Mouse (Mus musculus) telencephalon, adult 2 months (tissue): ENCODE measurements around the gene Mthfd2l.

Experiments
- DNase-seq: peaks from one replicate; pipeline ENCODE4 v3.0.0-alpha.2; 2011; ENCODE audit warnings: low read depth, low spot score

Gene Mthfd2l

DNA sequence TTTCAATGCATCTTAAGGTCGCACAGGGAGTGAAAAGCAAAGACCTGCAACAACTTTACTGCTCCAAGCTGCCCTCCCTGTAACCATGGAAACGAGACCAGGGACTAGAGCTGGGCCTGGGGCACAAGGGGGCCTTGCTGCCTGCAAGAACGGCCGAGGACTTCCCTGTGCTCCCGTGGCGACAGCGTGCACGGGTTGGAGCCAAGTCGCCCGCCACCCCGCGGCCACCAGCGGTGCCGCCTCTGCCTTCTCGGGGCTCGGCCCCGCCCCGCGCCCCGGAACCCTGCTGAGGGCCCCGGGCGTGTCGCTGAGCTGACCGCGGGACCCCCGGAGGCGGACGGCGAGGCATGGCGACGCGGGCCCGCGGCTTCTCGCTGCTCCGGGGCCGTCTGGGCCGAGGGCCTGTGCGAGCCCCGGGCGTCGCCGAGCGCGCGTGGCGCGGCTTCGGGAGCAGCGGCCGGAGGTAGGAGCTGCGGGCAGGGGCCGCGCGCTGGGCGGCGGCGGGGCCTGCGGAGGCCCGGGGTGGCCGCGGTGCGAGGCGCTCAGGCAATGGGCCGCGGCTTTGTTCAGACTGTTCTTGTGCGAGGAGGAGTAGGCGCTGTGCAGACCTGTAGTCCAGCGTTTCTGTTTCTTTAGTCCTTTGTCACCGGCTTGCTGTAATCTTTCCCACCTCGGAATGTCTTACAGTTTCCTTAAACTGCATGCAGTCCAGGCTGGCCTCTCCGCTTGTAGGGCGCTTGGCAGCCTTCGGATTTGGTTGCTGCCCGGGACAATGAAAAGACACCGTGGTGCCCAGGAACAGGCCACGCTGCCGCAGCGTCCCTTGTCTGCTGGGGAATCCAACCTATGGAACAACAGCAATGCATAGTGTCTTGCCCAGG lies at the start of gene Mthfd2l:
Mthfd2l (plus strand) TSS at position 147 of the 881 bp plus-strand sequence.
- DNase-seq, result peak; percentile 34

DNA sequence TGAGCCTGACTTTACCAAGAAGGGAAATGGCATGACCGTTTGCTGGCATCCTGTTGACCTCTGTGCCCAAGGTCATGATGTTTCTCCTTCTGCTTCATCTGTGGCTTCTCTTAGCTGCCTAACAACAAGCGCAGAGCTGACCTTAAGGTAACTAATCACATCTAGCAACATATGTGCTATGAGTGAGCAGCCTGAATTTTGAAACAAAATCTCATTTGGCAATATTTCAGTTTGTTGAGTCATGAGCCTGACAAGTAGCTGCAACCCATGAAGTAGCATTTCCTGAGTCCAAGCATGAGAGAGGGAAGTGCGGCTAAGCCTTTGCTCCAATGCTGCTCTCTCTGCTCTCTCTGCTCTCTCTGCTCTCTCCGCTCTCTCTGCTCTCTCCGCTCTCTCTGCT lies 49.2 kb upstream of the Mthfd2l start:
- DNase-seq, result no peak

DNA sequence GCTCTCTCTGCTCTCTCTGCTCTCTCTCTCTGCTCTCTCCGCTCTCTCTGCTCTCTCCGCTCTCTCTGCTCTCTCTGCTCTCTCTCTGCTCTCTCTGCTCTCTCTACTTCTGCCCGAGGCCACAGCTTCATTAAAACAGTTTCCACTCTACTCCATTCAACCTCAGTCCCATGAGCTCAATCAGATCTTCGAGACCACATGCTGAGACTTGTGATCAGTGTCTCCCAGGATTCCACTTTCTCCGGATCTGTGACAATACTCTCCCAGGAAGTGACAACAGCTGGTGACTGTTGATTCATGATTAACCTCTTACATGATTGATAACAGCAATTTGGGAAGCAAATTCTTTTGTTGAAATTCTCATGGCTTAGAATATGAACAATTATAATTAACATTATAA lies 48.8 kb upstream of the Mthfd2l start:
- DNase-seq, result no peak

DNA sequence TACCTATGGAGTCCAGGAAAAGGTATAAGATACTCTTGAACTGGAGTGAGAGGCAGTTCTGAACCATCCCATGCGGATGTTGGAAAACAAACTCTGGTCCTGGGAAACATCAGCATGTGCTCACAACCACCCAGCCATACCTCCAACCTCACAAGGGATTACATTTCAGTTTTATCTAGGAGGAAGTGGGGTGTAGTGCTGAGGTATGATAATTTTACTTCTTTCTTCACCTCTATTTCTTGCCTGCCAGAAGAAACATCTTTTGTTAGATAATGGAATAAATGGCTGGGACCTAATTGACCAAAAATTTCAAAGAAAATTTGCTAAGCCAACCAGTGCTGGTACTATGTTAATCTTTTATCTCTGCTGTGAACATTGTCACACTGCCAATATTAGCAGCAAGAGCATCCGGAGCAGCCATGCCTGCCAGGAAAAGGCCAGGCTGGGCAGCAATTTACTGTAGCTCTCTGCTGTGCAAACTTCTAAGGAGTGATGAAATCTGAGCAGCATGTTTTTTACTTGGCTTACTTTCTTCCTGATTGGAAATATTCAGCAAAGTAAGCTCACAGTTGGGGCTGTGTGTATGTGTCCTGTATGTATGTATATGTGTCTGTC lies 46.2 kb upstream of the Mthfd2l start:
- no peak for DNase-seq

DNA sequence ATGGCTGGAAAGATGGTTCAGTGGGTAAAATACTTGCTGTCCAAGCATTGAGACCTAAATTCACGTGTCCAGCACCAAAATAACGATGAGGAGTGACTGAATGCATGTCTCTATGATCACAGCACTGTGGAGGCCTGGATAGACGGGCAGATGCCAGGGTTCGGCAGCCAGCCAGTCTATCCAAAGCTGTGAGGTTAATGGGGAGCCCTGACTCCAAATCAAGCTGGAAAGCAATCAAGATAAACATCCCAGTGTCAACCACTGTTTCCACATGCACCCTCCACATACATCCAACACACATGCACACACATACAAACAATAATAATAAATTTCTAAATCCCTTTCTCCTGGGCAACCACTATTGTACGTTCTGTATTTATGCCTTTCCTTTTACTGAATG lies 42.3 kb upstream of the Mthfd2l start:
- DNase-seq, result no peak

DNA sequence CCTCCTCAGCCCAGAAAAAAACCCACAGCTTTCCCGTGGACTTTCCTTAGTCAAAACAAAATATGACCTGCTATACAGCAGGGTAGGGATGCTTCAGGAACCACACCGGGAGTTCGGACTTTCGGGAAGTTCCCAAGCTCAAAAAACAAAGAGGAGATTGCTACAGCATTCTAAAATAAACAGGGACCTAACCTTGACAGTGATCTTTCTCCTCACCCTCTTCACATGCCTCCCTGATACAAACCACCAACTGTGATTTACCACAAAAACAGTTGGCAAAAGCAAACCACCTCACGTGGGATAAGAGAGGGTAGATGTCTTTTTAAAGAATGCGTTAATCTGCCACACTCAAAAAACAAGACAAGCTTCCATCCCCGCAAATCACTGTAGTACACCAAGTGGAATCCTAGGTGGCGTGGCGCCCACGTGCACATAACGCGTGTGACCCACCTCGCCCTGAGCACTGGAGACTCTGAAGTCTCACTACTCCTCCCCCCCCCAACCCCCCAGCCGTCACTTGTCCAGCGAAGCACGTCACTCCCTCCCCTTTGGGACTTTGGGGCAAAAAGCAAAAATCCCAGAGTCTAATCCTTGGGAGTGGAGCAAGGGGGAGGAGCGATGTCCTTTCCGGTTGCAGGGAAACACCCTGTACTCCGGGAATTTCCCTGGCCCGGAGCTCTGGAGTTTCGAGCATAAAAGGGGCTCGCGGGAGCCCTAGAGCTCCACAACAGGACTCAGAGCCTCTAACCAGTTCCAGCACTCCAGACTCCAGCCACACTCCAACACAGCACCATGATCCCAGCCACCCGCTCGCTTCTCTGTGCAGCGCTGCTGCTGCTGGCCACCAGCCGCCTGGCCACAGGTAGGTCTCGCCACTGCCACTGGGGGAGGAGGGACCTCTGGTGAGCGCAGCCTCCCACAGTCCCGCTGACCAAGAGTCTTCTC lies 40.1 kb upstream of the Mthfd2l start, which contains the start of gene Cxcl1:
Cxcl1 (plus strand) TSS at position 723 of the 945 bp plus-strand sequence.
- no peak for DNase-seq

DNA sequence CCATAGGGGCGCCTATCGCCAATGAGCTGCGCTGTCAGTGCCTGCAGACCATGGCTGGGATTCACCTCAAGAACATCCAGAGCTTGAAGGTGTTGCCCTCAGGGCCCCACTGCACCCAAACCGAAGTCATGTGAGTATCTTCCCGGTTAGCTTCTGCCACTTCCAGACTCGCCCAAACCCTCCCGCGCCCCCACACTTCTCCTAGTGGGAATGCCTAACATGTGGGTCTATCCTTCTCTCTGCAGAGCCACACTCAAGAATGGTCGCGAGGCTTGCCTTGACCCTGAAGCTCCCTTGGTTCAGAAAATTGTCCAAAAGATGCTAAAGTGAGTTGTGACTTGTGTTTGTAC lies 39.5 kb upstream of the Mthfd2l start:
- no peak for DNase-seq

DNA sequence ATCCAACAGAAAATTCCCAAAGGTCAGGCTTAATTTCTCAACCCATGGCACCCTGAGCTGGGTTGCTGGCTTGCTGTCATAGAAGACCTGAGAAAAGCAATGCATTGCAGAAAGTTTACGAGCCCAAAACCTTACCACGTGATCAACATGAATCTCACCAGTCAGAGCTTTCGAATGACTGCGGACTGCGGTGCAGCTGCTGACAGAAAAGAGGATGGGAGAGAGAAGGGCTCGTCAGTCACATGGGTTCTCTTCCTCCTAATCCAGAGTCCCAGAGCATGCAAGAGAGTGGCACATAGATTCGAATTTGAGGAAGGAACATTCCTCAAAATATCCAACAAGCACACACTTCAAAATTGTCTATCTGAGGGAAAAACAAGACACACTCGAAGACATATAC lies 36.7 kb upstream of the Mthfd2l start:
- no peak for DNase-seq

DNA sequence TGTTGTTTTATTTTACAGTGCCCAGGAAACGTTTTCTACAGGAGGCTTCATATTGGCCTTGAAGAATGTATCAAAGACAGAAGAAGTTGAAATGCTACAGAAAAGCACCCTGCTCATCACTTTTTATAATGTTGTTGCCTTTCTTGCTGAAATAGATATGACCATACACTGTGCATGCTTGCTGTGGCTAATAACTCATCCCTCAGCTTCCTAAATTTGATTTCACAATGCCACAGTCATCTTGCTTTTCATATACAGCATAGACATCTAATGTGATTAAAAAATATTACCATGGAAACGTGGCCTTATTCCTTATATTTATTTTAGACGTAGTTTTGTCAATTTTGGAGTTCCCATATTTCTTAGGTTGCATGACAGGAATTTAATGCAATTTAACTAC lies 33.5 kb upstream of the Mthfd2l start:
- no peak for DNase-seq

DNA sequence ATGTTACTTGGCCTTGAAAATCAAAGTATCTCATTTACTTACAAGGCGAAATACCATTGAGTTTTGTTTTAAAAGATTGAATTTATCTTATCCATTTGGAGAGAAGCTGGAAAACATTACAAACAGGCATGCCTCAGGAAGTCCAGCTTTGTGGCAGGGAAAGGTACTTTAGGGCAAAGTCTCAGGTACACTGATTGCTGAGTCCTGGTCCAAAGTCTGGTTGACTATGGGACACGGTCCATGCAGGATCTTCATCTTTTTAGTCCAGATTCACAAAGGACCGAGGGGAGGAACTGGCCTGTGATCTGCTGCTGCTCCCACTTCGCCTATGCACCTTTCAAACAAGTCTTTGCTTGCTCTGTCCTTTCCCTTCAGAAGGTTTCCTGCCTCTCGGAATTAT lies 31.6 kb upstream of the Mthfd2l start:
- no peak for DNase-seq

DNA sequence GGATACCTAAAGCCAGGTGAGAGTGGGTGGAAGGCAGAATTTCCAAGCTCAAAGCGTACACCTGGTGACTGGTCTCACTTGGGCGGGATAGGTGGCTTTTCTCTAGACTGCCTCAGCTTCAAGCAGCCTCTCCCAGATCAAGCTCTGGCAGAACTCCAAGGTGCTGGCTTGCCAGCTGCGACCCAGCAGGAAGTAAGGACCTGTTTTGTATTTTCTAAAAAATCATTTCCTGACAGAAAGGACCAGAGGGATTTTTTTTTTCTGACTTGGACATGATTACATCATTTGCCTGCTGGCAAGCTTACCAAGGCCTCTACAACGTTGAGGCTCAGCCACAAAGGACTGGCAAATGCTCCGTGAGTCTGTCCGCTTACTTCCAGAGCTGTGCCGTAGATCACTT lies 30.8 kb upstream of the Mthfd2l start:
- DNase-seq, result no peak

DNA sequence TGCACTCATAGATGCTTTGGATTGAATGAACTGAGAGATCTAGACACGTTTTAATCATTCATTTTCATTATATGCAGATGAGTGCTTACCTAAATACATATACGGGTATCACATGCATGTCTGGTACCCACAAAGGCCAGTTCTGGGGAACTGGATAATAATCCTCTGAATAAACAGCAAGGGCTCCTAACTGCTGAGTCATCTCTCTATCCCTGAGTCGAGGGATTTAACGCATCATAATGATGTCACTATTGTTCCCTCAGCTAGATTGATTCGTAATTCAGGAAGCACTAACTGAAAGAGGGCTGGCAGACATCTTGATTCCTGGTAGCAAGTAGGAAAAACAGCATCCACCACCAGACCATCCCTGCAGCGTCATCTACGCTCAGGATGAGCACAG lies 30.2 kb upstream of the Mthfd2l start:
- no peak for DNase-seq

DNA sequence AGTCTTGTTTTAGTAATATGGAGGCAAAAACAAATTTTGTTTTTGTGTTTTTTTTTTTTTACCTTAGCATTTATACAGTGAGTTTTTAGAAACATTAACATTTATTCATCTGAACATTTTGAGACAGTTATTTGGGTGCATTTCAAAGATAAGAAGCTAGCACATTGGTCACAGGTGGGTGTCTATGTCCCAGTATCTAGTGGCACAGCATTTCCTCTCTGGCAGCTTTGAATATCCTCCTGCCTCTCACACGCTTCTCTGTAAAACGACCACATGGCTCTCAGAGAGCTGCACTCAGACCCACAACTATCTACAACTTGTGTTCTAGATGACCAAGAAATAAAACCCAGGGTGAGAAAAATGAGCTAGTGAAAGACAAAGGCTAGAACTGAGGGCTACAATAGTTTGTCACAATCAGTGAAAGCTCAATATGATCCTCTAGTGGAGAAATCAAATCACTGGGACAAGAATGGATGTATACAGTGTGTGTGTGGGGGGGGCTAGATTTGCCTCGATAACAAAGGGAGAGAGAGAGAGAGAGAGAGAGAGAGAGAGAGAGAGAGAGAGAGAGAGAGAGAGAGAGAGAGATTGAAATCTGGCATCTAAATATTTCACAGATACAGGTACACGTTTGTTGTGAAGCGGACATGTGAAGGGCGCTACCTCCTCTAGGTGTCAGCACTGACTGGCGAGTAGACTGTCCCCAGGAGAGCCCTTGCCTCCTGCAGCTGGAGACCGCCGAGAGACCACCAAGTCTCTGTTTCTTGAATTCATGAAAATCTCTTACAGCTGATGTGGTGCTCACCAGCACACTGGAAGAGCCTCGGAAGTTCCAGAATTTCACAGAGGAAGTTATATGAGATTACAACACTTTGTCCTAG lies 28.3 kb upstream of the Mthfd2l start:
- no peak for DNase-seq

DNA sequence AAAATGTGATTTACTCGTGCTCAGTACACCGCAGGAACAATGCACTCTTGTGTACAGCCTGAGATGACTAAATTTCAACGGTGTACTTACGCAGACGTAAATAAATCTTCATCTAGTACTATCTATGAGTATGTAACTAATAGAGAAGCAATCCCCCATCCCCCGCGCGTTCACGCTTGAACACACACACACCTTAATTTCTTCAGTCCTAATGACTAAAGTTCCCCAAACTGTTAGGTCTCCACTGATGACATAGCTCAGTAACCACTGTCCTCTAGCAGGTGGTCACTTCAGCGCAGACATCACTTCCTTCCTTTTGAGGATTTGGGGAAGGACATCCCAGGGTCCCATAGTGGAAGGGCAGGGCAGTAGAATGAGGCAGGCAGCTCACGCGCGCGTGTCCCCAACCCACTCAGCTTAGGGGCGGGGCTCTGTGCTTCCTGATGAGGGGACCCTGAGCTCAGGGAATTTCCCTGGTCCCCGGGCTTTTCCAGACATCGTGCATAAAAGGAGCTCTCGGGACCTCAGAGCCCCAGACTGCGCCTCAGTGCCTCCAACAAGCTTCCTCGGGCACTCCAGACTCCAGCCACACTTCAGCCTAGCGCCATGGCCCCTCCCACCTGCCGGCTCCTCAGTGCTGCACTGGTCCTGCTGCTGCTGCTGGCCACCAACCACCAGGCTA lies 27.4 kb upstream of the Mthfd2l start, which contains the start of gene Cxcl2:
Cxcl2 (plus strand) TSS at position 533 of the 682 bp plus-strand sequence.
- DNase-seq, result no peak

DNA sequence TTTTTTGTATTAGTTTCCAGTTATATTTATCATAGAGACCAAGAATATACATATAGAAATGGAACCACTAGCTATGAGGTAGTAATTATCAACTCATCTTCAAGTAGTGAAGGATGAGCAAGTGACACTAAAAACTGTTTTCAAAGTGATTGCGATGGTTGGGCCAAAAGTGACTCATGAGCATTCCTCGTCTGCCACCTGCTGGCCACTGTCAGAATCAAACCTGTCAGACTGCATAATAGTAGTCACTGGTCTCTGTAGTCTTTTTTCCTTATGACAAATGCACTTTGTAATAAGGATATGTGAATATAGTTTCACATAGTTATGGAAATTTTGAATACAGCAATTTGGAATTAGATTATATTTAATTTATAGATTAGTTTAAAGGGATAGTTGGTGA lies 21.9 kb upstream of the Mthfd2l start:
- peak; percentile 39 for DNase-seq

DNA sequence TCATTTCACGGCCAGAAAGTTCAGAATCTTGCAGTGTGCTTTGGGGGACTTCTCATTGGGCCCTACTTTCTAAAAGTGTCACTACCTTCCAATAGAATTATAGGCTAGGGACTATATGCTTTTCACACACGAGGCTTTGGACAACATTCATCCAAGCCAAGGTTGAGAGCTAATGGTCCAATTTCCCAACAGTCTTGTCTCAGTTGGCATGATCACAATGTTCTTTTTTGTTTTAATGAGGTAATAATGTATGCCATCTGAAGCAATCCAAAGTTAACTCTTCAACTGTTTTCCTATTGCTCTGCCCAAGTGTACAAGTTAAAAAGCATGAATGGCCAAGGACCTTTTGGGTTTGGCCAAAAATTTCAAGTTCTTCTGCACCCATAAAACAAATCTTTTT lies 11.4 kb upstream of the Mthfd2l start:
- no peak for DNase-seq

DNA sequence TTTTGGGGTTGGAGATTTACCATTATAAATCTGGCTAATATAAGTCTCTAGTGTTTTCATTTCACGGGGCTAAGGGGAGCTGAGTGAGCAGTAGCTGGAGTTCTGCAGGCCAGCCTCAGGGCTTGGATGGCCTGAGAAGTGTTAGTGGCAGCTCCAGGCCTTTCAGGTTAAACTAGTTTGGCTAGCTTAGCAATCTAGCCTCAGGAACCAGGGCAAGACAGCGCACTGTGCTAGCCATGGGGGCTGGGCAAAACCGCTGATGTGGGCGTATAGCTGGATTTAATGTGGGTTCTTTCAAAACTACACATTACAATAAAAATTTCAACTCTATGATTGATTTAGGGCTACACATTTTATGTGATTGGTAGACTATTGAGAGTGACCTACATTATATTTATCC lies 8.0 kb upstream of the Mthfd2l start:
- DNase-seq, result no peak

DNA sequence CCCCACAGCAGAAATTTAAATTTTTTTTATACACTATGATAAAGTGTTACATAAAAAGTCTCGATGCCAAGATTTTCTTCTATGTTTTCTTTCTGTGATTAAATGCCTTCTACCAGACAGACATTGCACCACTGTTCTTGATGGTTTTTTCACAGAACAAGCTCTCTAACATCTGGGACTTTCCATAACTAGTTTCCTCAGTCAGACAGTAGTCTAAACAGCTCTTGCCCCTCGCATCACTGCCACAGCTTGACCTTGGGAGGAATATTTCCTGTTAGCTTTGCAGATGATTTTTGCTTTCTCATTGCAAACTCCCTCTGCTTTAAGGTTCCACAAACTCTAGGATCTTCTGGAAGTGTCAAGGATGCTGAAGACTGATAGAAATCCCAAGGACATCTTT lies 371 bp upstream of the Mthfd2l start:
- DNase-seq, result peak; percentile 9

DNA sequence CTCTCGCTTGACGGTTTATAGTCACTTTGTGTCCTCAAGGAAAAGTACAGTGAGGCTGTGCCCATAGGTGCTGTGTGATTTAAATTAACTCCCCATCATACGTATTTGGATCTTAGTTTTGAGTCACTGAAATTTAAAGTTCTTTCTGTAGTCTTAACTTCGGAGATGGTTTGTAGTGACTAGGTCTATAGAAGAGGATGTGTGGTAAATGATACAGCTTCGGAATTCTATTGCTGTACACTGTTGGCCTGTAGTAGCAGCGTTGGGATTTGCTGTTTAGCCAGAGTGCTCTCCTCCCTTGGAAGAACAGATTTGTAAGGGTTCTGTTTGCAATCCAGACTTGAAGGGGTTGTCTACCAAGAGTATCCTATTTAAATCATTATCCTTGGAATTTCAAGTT lies 994 bp downstream of the Mthfd2l start:
- DNase-seq, result no peak

DNA sequence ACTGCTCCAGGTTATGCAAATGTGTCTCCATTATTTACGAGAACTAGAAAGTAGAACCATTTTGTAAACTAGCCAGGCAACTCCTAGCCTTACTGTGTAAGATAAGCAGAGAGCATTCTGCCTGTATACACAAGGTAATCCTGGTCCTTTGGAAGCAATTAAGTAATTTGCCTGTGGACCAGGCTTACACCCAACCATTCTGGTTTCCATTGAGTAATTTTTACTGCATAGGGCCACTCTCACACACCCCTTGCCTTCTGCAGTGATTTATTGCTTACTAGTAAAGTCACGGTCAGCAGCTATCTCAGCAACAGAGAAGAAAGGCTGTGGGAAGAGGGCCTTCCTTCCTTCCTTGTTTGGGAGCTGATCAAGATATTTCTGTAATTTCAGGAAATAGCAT lies 5.8 kb downstream of the Mthfd2l start:
- DNase-seq, result no peak

DNA sequence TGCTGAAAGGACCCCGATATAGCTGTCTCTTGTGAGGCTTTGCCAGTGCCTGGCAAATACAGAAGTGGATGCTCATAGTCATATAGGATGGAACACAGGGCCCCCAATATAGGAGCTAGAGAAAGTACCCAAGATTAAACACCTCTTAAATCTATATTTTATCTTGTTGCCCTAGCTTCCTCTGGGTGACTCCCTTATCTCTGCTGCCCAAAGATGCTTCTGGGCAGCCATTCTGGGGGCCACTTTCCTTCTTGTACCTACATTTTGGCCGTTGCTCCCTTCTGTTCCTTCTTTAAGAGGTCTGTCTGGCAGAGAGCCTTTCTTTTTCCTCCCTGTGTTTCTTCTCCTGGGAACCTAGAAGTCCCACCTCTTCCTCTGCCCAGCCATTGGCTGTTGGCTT lies 14.5 kb downstream of the Mthfd2l start:
- no peak for DNase-seq
